Mouse (Mus musculus): ENCODE measurements around the gene Egfl7. TPM values are rescaled to one million over a fixed set of nuclear protein-coding genes. Genes with fewer than 3 reads are reported as not detected.

The Egfl7 gene
- polyA plus RNA-seq, 1 experiment: 105 TPM

- WGBS: 56% methylated on average over 12 of the region's 12 CpGs
- no peak overlapping the region for H3K4me3 ChIP-seq (ENCODE audit: control insufficient read depth, insufficient read depth, low read length)
- TF ChIP-seq POLR2A (IDR thresholded peaks at IDR 0.05; ENCODE audit: control insufficient read depth, extremely low read depth, insufficient read depth, low read length, poor library complexity) (no peak), CTCF (IDR thresholded peaks at IDR 0.05; ENCODE audit: borderline replicate concordance, control insufficient read depth, extremely low read depth, insufficient read depth, low read length, poor library complexity) (no peak)
- H3K27ac ChIP-seq (ENCODE audit: control insufficient read depth, insufficient read depth, low read length): no peak overlapping the region
- no peaks in the 10 kb centered on the region for H3K27me3 ChIP-seq (ENCODE audit: control insufficient read depth, insufficient read depth, low read length)
- H3K36me3 ChIP-seq (ENCODE audit: control insufficient read depth, insufficient read depth, low read length): no peaks in the 10 kb centered on the region
- H3K4me1 ChIP-seq (replicated peaks; ENCODE audit: control insufficient read depth, insufficient read depth, low read length): peaks cover 5% of the 10 kb centered on the region
- no peak for DNase-seq
Measured at GRCm38 (mm10) chr2:26573396-26573795, 6.4 kb upstream of the Egfl7 start.

DNA sequence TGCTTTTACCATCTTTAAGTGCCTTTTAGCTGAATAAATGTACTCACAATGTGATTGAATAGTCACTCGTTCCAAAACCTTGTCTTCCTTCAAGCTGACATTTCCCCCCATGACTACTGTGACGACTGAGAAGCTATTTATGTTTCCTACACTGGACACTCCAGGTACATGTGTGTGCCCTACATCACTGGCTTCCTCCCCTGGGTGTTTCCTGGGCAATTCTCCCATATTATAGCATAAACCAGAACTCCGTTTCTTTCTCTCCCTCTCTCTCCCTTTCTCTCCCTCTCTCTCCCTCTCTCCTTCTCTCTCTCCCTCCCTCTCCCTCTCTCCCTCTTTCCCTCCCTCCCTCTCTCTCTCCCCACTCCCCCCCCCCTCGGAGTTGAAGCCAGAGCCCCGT is 6.0 kb upstream of the Egfl7 start:
- Histone ChIP-seq H3K4me3 (ENCODE audit: control insufficient read depth, insufficient read depth, low read length) (no peak overlapping the region), H3K27ac (ENCODE audit: control insufficient read depth, insufficient read depth, low read length) (no peak overlapping the region)
- WGBS: 34% methylated on average over 5 of the region's 5 CpGs

GRCm38 (mm10) chr2:26574862-26575261 is 5.0 kb upstream of the Egfl7 start:
- H3K4me1 ChIP-seq (replicated peaks; ENCODE audit: control insufficient read depth, insufficient read depth, low read length): peaks cover 10% of the 10 kb centered on the region
- H3K27ac ChIP-seq (ENCODE audit: control insufficient read depth, insufficient read depth, low read length): no peak overlapping the region
- 89% methylated on average over 5 of the region's 5 CpGs for WGBS
- no peaks in the 10 kb centered on the region for H3K27me3 ChIP-seq (ENCODE audit: control insufficient read depth, insufficient read depth, low read length)
- H3K4me3 ChIP-seq (ENCODE audit: control insufficient read depth, insufficient read depth, low read length): no peak overlapping the region
- no peak for TF ChIP-seq POLR2A (IDR thresholded peaks at IDR 0.05; ENCODE audit: control insufficient read depth, extremely low read depth, insufficient read depth, low read length, poor library complexity)
- no peak for TF ChIP-seq CTCF (IDR thresholded peaks at IDR 0.05; ENCODE audit: borderline replicate concordance, control insufficient read depth, extremely low read depth, insufficient read depth, low read length, poor library complexity)
- DNase-seq: no peak
- no peaks in the 10 kb centered on the region for H3K36me3 ChIP-seq (ENCODE audit: control insufficient read depth, insufficient read depth, low read length)

More for the DNA sequence above, 6.0 kb upstream of the Egfl7 start:
- H3K4me1 ChIP-seq (replicated peaks; ENCODE audit: control insufficient read depth, insufficient read depth, low read length): peaks cover 9% of the 10 kb centered on the region
- H3K27me3 ChIP-seq (ENCODE audit: control insufficient read depth, insufficient read depth, low read length): no peaks in the 10 kb centered on the region
- H3K36me3 ChIP-seq (ENCODE audit: control insufficient read depth, insufficient read depth, low read length): no peaks in the 10 kb centered on the region
- DNase-seq: no peak
- TF ChIP-seq CTCF (IDR thresholded peaks at IDR 0.05; ENCODE audit: borderline replicate concordance, control insufficient read depth, extremely low read depth, insufficient read depth, low read length, poor library complexity): no peak
- TF ChIP-seq POLR2A (IDR thresholded peaks at IDR 0.05; ENCODE audit: control insufficient read depth, extremely low read depth, insufficient read depth, low read length, poor library complexity): no peak

DNA sequence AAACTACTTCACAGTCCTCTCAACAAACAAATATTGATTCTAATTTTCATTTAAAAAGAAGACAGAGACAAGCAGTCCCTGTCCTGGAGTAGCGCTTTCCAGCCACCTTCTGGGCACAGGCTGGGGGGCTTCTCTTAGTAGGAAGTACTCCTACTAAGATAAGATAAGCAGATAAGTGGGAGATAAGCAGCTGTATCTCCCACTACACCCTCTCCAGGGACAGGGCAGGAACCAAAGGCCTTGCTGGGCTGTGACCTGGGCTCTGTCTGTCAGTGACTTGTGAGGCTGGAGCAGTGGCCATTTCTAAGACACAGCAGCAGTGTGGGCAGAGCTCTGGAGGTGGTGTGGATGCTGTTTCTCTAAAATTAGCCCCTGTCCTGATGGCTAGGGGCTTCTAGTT is 4.4 kb upstream of the Egfl7 start:
- 94% methylated on average over 1 of the region's 1 CpGs for WGBS
- DNase-seq: no peak
- Histone ChIP-seq H3K27ac (ENCODE audit: control insufficient read depth, insufficient read depth, low read length) (no peak overlapping the region), H3K4me3 (ENCODE audit: control insufficient read depth, insufficient read depth, low read length) (no peak overlapping the region), H3K27me3 (ENCODE audit: control insufficient read depth, insufficient read depth, low read length) (no peaks in the 10 kb centered on the region), H3K36me3 (ENCODE audit: control insufficient read depth, insufficient read depth, low read length) (no peaks in the 10 kb centered on the region), H3K4me1 (replicated peaks; ENCODE audit: control insufficient read depth, insufficient read depth, low read length) (peaks cover 10% of the 10 kb centered on the region)
- TF ChIP-seq CTCF (IDR thresholded peaks at IDR 0.05; ENCODE audit: borderline replicate concordance, control insufficient read depth, extremely low read depth, insufficient read depth, low read length, poor library complexity) (no peak), POLR2A (IDR thresholded peaks at IDR 0.05; ENCODE audit: control insufficient read depth, extremely low read depth, insufficient read depth, low read length, poor library complexity) (no peak)

DNA sequence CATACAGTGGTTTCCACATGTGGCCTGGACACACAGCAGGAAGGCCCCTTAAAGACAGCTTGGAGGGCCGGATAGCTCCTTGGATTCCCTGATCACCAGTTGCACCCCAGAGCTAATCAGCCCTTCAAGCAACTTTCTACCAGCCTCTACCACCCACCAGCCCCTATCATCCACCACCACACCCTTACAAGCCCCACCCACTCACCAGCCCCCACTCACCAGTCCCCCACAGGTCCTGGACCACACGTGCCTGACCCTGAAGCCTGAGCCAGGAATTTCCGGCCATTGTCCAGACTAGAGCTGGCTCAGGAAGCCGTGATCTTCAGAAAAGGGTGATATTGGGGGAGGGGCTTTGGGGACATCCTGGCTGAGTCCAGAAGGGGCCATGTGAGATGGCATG is 3.9 kb upstream of the Egfl7 start:
- H3K27ac ChIP-seq (ENCODE audit: control insufficient read depth, insufficient read depth, low read length): no peak overlapping the region
- H3K36me3 ChIP-seq (ENCODE audit: control insufficient read depth, insufficient read depth, low read length): no peaks in the 10 kb centered on the region
- no peak overlapping the region for H3K4me3 ChIP-seq (ENCODE audit: control insufficient read depth, insufficient read depth, low read length)
- no peak for DNase-seq
- TF ChIP-seq CTCF (IDR thresholded peaks at IDR 0.05; ENCODE audit: borderline replicate concordance, control insufficient read depth, extremely low read depth, insufficient read depth, low read length, poor library complexity): no peak
- no peak for TF ChIP-seq POLR2A (IDR thresholded peaks at IDR 0.05; ENCODE audit: control insufficient read depth, extremely low read depth, insufficient read depth, low read length, poor library complexity)
- no peaks in the 10 kb centered on the region for H3K27me3 ChIP-seq (ENCODE audit: control insufficient read depth, insufficient read depth, low read length)
- WGBS: 93% methylated on average over 4 of the region's 4 CpGs
- peaks cover 10% of the 10 kb centered on the region for H3K4me1 ChIP-seq (replicated peaks; ENCODE audit: control insufficient read depth, insufficient read depth, low read length)

GRCm38 (mm10) chr2:26576462-26576861 is 3.4 kb upstream of the Egfl7 start:
- 79% methylated on average over 4 of the region's 4 CpGs for WGBS
- H3K4me3 ChIP-seq (ENCODE audit: control insufficient read depth, insufficient read depth, low read length): no peak overlapping the region

DNA sequence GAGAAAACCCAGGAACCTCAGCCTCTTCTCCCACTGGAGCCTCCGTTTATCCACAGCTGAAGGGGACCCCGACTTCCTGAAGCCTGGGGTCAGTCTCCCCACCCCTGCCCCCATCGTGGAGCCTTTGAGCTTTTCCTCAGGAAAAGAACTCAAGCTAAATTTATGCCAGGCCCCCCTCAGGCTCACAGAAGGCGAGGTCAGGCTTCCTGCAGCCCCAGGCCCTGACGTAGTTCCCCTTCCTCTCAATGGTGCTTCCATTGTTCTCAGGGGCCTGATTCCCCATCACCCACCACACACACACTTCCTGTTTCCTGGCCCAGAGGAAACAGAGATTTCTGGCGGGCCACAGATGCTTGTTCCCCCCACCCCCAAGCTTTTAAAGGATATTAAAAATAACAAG is 1.4 kb upstream of the Egfl7 start:
- H3K4me1 ChIP-seq (replicated peaks; ENCODE audit: control insufficient read depth, insufficient read depth, low read length): peaks cover 10% of the 10 kb centered on the region
- TF ChIP-seq CTCF (IDR thresholded peaks at IDR 0.05; ENCODE audit: borderline replicate concordance, control insufficient read depth, extremely low read depth, insufficient read depth, low read length, poor library complexity) (no peak), POLR2A (IDR thresholded peaks at IDR 0.05; ENCODE audit: control insufficient read depth, extremely low read depth, insufficient read depth, low read length, poor library complexity) (no peak)
- no peaks in the 10 kb centered on the region for H3K27me3 ChIP-seq (ENCODE audit: control insufficient read depth, insufficient read depth, low read length)
- WGBS: 15% methylated on average over 6 of the region's 6 CpGs
- H3K4me3 ChIP-seq (ENCODE audit: control insufficient read depth, insufficient read depth, low read length): no peak overlapping the region
- no peak overlapping the region for H3K27ac ChIP-seq (ENCODE audit: control insufficient read depth, insufficient read depth, low read length)
- DNase-seq: no peak
- H3K36me3 ChIP-seq (ENCODE audit: control insufficient read depth, insufficient read depth, low read length): no peaks in the 10 kb centered on the region

More at GRCm38 (mm10) chr2:26576462-26576861, 3.4 kb upstream of the Egfl7 start:
- Histone ChIP-seq H3K4me1 (replicated peaks; ENCODE audit: control insufficient read depth, insufficient read depth, low read length) (peaks cover 10% of the 10 kb centered on the region), H3K27ac (ENCODE audit: control insufficient read depth, insufficient read depth, low read length) (no peak overlapping the region), H3K27me3 (ENCODE audit: control insufficient read depth, insufficient read depth, low read length) (no peaks in the 10 kb centered on the region), H3K36me3 (ENCODE audit: control insufficient read depth, insufficient read depth, low read length) (no peaks in the 10 kb centered on the region)
- no peak for TF ChIP-seq CTCF (IDR thresholded peaks at IDR 0.05; ENCODE audit: borderline replicate concordance, control insufficient read depth, extremely low read depth, insufficient read depth, low read length, poor library complexity)
- TF ChIP-seq POLR2A (IDR thresholded peaks at IDR 0.05; ENCODE audit: control insufficient read depth, extremely low read depth, insufficient read depth, low read length, poor library complexity): no peak
- no peak for DNase-seq

Measured in thymus, adult 2 months (tissue).